Mouse (Mus musculus) forebrain, embryonic 15.5 days (tissue): ENCODE measurements around the gene Brip1. TPM values are rescaled to one million over a fixed set of nuclear protein-coding genes. Genes with fewer than 3 reads are reported as not detected.

Source experiments
- ATAC-seq: fragments of 200-750 bp; cut with Nextera tagmentation; replicated peaks from 2 replicates; pipeline ENCODE4 v1.8.0; 2017; ENCODE audit warnings: mild to moderate bottlenecking, moderate TSS enrichment, moderate library complexity
- H3K27ac ChIP-seq: fragments of 300-500 bp; sonication (generic); replicated peaks from 2 replicates; pipeline ENCODE4 v1.5.1; 2015; ENCODE audit warnings: mild to moderate bottlenecking, inconsistent platforms
- H3K27me3 ChIP-seq: fragments of 300-500 bp; sonication (generic); 2 replicates; pipeline ENCODE4 v1.6.1; 2015; ENCODE audit warnings: inconsistent platforms
- H3K36me3 ChIP-seq: fragments of 300-500 bp; sonication (generic); 2 replicates; pipeline ENCODE4 v1.6.1; 2015; ENCODE audit warnings: mild to moderate bottlenecking, inconsistent platforms
- H3K4me1 ChIP-seq: fragments of 300-500 bp; sonication (generic); 2 replicates; pipeline ENCODE4 v1.6.1; 2015; ENCODE audit warnings: inconsistent platforms
- H3K4me2 ChIP-seq: fragments of 300-500 bp; sonication (generic); replicated peaks from 2 replicates; pipeline ENCODE4 v1.6.1; 2015; ENCODE audit warnings: mild to moderate bottlenecking, inconsistent platforms
- H3K4me3 ChIP-seq: fragments of 300-500 bp; sonication (generic); 2 replicates; pipeline ENCODE4 v1.5.1; 2015; ENCODE audit warnings: mild to moderate bottlenecking, inconsistent platforms
- H3K9ac ChIP-seq: fragments of 300-500 bp; sonication (generic); replicated peaks from 2 replicates; pipeline ENCODE4 v1.6.1; 2015; ENCODE audit warnings: mild to moderate bottlenecking, inconsistent platforms
- H3K9me3 ChIP-seq: fragments of 300-500 bp; sonication (generic); 2 replicates; pipeline ENCODE4 v1.6.1; 2016; ENCODE audit warnings: inconsistent platforms
- WGBS: fragments of 180-500 bp; shearing (Covaris S2); methylation state at CpG from one replicate; pipeline ENCODE4 v1.1.7; 2015; ENCODE audit warnings: mixed read lengths; 5-methylcytosine and 5-hydroxymethylcytosine counted together
- polyA plus RNA-seq: library from polyadenylated mRNA; unstranded; fragments of >200 nt; fragmentation: Nextera tagmentation; extraction: Ambion mirVana; gene quantifications from 2 replicates; pipeline ENCODE4 v1.2.1, GENCODE M21; 2015

Gene Brip1
- polyA plus RNA-seq, 1 experiment from 2014 or later, result 3.2 TPM

- no peaks in the 10 kb centered on the region for H3K36me3 ChIP-seq
- no peak overlapping the region for H3K4me3 ChIP-seq
- H3K9me3 ChIP-seq, result no peaks in the 10 kb centered on the region
- no peaks in the 10 kb centered on the region for H3K4me1 ChIP-seq
- 76% methylated on average over 7 of the region's 7 CpGs for WGBS
- H3K4me2 ChIP-seq, result no peak overlapping the region
- no peak overlapping the region for H3K27ac ChIP-seq
- ATAC-seq, result no peak
- no peak overlapping the region for H3K9ac ChIP-seq
- H3K27me3 ChIP-seq, result no peaks in the 10 kb centered on the region
Observed at GRCm38 (mm10) chr11:86055806-86056205, 145.2 kb downstream of the Brip1 start.

- no peak for ATAC-seq
- no peak overlapping the region for H3K27ac ChIP-seq
- no peak overlapping the region for H3K9ac ChIP-seq
- H3K36me3 ChIP-seq, result no peaks in the 10 kb centered on the region
- no peaks in the 10 kb centered on the region for H3K4me1 ChIP-seq
- H3K4me2 ChIP-seq, result no peak overlapping the region
- no peak overlapping the region for H3K4me3 ChIP-seq
- WGBS, result 17% methylated on average over 6 of the region's 6 CpGs
- H3K9me3 ChIP-seq, result no peaks in the 10 kb centered on the region
- no peaks in the 10 kb centered on the region for H3K27me3 ChIP-seq
Observed at GRCm38 (mm10) chr11:86051383-86051782, 149.6 kb downstream of the Brip1 start.

GRCm38 (mm10) chr11:86050430-86051280, 150.3 kb downstream of the Brip1 start:
- WGBS, result 82% methylated on average over 8 of the region's 8 CpGs
- H3K27ac ChIP-seq, result no peak overlapping the region
- no peak overlapping the region for H3K4me2 ChIP-seq
- no peaks in the 10 kb centered on the region for H3K4me1 ChIP-seq
- no peak for ATAC-seq
- H3K9ac ChIP-seq, result no peak overlapping the region
- no peaks in the 10 kb centered on the region for H3K27me3 ChIP-seq
- H3K4me3 ChIP-seq, result no peak overlapping the region
- no peaks in the 10 kb centered on the region for H3K9me3 ChIP-seq
- H3K36me3 ChIP-seq, result no peaks in the 10 kb centered on the region

- H3K27ac ChIP-seq, result peak overlapping the region; percentile 78
- H3K36me3 ChIP-seq, result no peaks in the 10 kb centered on the region
- H3K9ac ChIP-seq, result no peak overlapping the region
- H3K9me3 ChIP-seq, result no peaks in the 10 kb centered on the region; the same call in 1 of the 2 replicates
- H3K4me2 ChIP-seq, result no peak overlapping the region
- no peaks in the 10 kb centered on the region for H3K27me3 ChIP-seq
- 63% methylated on average over 5 of the region's 5 CpGs for WGBS
- no peak for ATAC-seq
- no peak overlapping the region for H3K4me3 ChIP-seq
- H3K4me1 ChIP-seq, result peaks cover 20% of the 10 kb centered on the region
Observed at GRCm38 (mm10) chr11:86039994-86040393, 161.0 kb downstream of the Brip1 start.

- Histone ChIP-seq H3K4me2 (peak overlapping the region; percentile 32; the same call in 1 of the 2 replicates), H3K9me3 (no peaks in the 10 kb centered on the region; the same call in 1 of the 2 replicates), H3K4me3 (no peak overlapping the region), H3K27me3 (no peaks in the 10 kb centered on the region), H3K27ac (peak overlapping the region; percentile 78), H3K4me1 (peaks cover 20% of the 10 kb centered on the region), H3K9ac (no peak overlapping the region), H3K36me3 (no peaks in the 10 kb centered on the region)
- WGBS, result 13% methylated on average over 8 of the region's 8 CpGs
- ATAC-seq, result peak; percentile 90
Observed at GRCm38 (mm10) chr11:86039355-86039754, 161.6 kb downstream of the Brip1 start.

- Histone ChIP-seq H3K4me1 (peaks cover 20% of the 10 kb centered on the region), H3K9ac (no peak overlapping the region), H3K4me3 (no peak overlapping the region), H3K27me3 (no peaks in the 10 kb centered on the region), H3K36me3 (no peaks in the 10 kb centered on the region), H3K4me2 (0 out of 2 replicates have a peak overlapping the region, but pooled peaks have one; percentile 3), H3K9me3 (no peaks in the 10 kb centered on the region; the same call in 1 of the 2 replicates), H3K27ac (peak overlapping the region; percentile 78)
- WGBS, result 53% methylated on average over 13 of the region's 13 CpGs
- ATAC-seq, result no peak
Observed at GRCm38 (mm10) chr11:86038701-86039100, 162.3 kb downstream of the Brip1 start.

GRCm38 (mm10) chr11:86032910-86033309, 168.1 kb downstream of the Brip1 start:
- Histone ChIP-seq H3K9me3 (no peaks in the 10 kb centered on the region), H3K4me3 (no peak overlapping the region), H3K4me1 (no peaks in the 10 kb centered on the region), H3K36me3 (no peaks in the 10 kb centered on the region), H3K27ac (no peak overlapping the region), H3K9ac (no peak overlapping the region), H3K27me3 (no peaks in the 10 kb centered on the region), H3K4me2 (no peak overlapping the region)
- no peak for ATAC-seq
- WGBS, result 62% methylated on average over 4 of the region's 4 CpGs

- H3K36me3 ChIP-seq, result no peaks in the 10 kb centered on the region
- no peak overlapping the region for H3K4me3 ChIP-seq
- WGBS, result 22% methylated on average over 5 of the region's 5 CpGs
- no peaks in the 10 kb centered on the region for H3K27me3 ChIP-seq
- H3K4me2 ChIP-seq, result no peak overlapping the region
- H3K9ac ChIP-seq, result no peak overlapping the region
- H3K4me1 ChIP-seq, result no peaks in the 10 kb centered on the region
- no peak for ATAC-seq
- no peak overlapping the region for H3K27ac ChIP-seq
- H3K9me3 ChIP-seq, result no peaks in the 10 kb centered on the region
Observed at GRCm38 (mm10) chr11:86028034-86028433, 173.0 kb downstream of the Brip1 start.

- Histone ChIP-seq H3K9ac (no peak overlapping the region), H3K9me3 (no peaks in the 10 kb centered on the region), H3K4me1 (peaks cover 8% of the 10 kb centered on the region), H3K27ac (no peak overlapping the region), H3K4me3 (no peak overlapping the region), H3K4me2 (no peak overlapping the region), H3K36me3 (no peaks in the 10 kb centered on the region), H3K27me3 (no peaks in the 10 kb centered on the region)
- WGBS, result 14% methylated on average over 7 of the region's 7 CpGs
- no peak for ATAC-seq
Observed at GRCm38 (mm10) chr11:86026556-86027194, 174.3 kb downstream of the Brip1 start.

GRCm38 (mm10) chr11:86022439-86022838, 178.6 kb downstream of the Brip1 start:
- Histone ChIP-seq H3K9ac (no peak overlapping the region), H3K4me1 (peaks cover 14% of the 10 kb centered on the region), H3K27ac (0 out of 2 replicates have a peak overlapping the region, but pooled peaks have one; percentile 43), H3K4me2 (no peak overlapping the region), H3K27me3 (no peaks in the 10 kb centered on the region), H3K4me3 (no peak overlapping the region), H3K36me3 (no peaks in the 10 kb centered on the region), H3K9me3 (no peaks in the 10 kb centered on the region)
- ATAC-seq, result no peak
- 33% methylated on average over 4 of the region's 4 CpGs for WGBS

- Histone ChIP-seq H3K4me1 (peaks cover 15% of the 10 kb centered on the region), H3K27me3 (no peaks in the 10 kb centered on the region), H3K4me2 (no peak overlapping the region), H3K27ac (no peak overlapping the region), H3K9me3 (no peaks in the 10 kb centered on the region), H3K9ac (no peak overlapping the region), H3K36me3 (no peaks in the 10 kb centered on the region), H3K4me3 (no peak overlapping the region)
- no peak for ATAC-seq
- 37% methylated on average over 1 of the region's 1 CpGs for WGBS
Observed at GRCm38 (mm10) chr11:86020033-86020432, 181.0 kb downstream of the Brip1 start.

- Histone ChIP-seq H3K36me3 (no peaks in the 10 kb centered on the region), H3K9me3 (no peaks in the 10 kb centered on the region), H3K9ac (no peak overlapping the region), H3K27ac (no peak overlapping the region), H3K4me1 (peaks cover 8% of the 10 kb centered on the region; the same call in 1 of the 2 replicates), H3K4me2 (no peak overlapping the region), H3K27me3 (no peaks in the 10 kb centered on the region), H3K4me3 (no peak overlapping the region)
- ATAC-seq, result no peak
- 90% methylated on average over 11 of the region's 11 CpGs for WGBS
Observed at GRCm38 (mm10) chr11:86016242-86016641, 184.8 kb downstream of the Brip1 start.
